Mouse (Mus musculus) MEL (cell line): ENCODE measurements around the gene Itpr2. TPM values are rescaled to one million over a fixed set of nuclear protein-coding genes. Genes with fewer than 3 reads are reported as not detected.

Experiments used
- DNase-seq: peaks from one replicate; pipeline ENCODE4 v3.0.0; 2011; ENCODE audit warnings: low read depth, low spot score
- H3K27ac ChIP-seq: 2 replicates; pipeline ENCODE4 v1.5.1; 2012; ENCODE audit warnings: low read depth, mild to moderate bottlenecking, control low read depth, low read length, moderate library complexity; ENCODE audit not compliant: control insufficient read depth
- H3K27me3 ChIP-seq, 2 experiments: fragments of 150-350 bp in 1 of 2; sonication (generic) in 1 of 2; 2 replicates each; pipeline ENCODE4 v1.6.1; 2012; ENCODE audit warnings: low read length in 2 of 2, mild to moderate bottlenecking in 2 of 2, improper control_type of control experiment in 1 of 2, moderate library complexity in 1 of 2; ENCODE audit not compliant: insufficient read depth in 2 of 2, control insufficient read depth in 1 of 2
- H3K36me3 ChIP-seq, 2 experiments: 2 replicates each; pipeline ENCODE4 v1.6.1; 2012 to 2014; ENCODE audit warnings: low read length in 2 of 2, improper control_type of control experiment in 1 of 2, inconsistent platforms in 1 of 2, mild to moderate bottlenecking in 1 of 2; ENCODE audit not compliant: insufficient read depth in 2 of 2, control insufficient read depth in 1 of 2
- H3K4me1 ChIP-seq, 2 experiments: fragments of 150-350 bp in 1 of 2; sonication (generic) in 1 of 2; 2 replicates each; pipeline ENCODE4 v1.6.1; 2012; ENCODE audit warnings: low read length in 2 of 2, improper control_type of control experiment in 1 of 2, mild to moderate bottlenecking in 1 of 2; ENCODE audit not compliant: insufficient read depth in 2 of 2, control insufficient read depth in 1 of 2
- H3K4me3 ChIP-seq, 2 experiments: fragments of 150-350 bp in 1 of 2; sonication (generic) in 1 of 2; 2 replicates each; pipeline ENCODE4 v1.5.1; 2012; ENCODE audit warnings: low read depth in 2 of 2, low read length in 2 of 2, mild to moderate bottlenecking in 2 of 2, moderate library complexity in 2 of 2, control low read depth in 1 of 2, improper control_type of control experiment in 1 of 2; ENCODE audit not compliant: control insufficient read depth in 1 of 2, insufficient read depth in 1 of 2
- H3K79me2 ChIP-seq: 2 replicates; pipeline ENCODE4 v1.6.1; 2012; ENCODE audit warnings: mild to moderate bottlenecking, low read length, moderate library complexity; ENCODE audit not compliant: control insufficient read depth, poor library complexity, insufficient read depth
- H3K9ac ChIP-seq: 2 replicates; pipeline ENCODE4 v1.6.1; 2012; ENCODE audit warnings: low read depth, mild to moderate bottlenecking, control low read depth, low read length, moderate library complexity; ENCODE audit not compliant: control insufficient read depth, poor library complexity, severe bottlenecking
- H3K9me3 ChIP-seq: fragments of 150-350 bp; sonication (generic); replicated peaks from 2 replicates; pipeline ENCODE4 v1.6.1; 2012; ENCODE audit warnings: mild to moderate bottlenecking, low read length, improper control_type of control experiment, moderate library complexity; ENCODE audit not compliant: insufficient read depth
- BHLHE40 ChIP-seq: IDR thresholded peaks from 2 replicates; pipeline ENCODE4 v1.6.1; 2012; ENCODE audit warnings: low read depth, mild to moderate bottlenecking, inconsistent platforms, low read length, improper control_type of control experiment, borderline replicate concordance
- CHD1 ChIP-seq: IDR thresholded peaks from 2 replicates; pipeline ENCODE4 v1.6.1; 2012; ENCODE audit warnings: low read depth, mild to moderate bottlenecking, inconsistent platforms, low read length, improper control_type of control experiment
- CTCF ChIP-seq, 3 experiments: IDR thresholded peaks in 2 of 3; conservative IDR thresholded peaks in 1 of 3; 2 replicates each; pipeline ENCODE4 v1.5.1; 2011 to 2012; ENCODE audit warnings: low read length in 3 of 3, low read depth in 2 of 3, mild to moderate bottlenecking in 2 of 3, improper control_type of control experiment in 1 of 3, inconsistent platforms in 1 of 3, mixed read lengths in 1 of 3, moderate library complexity in 1 of 3; ENCODE audit not compliant: control insufficient read depth in 1 of 3, insufficient read depth in 1 of 3, poor library complexity in 1 of 3, severe bottlenecking in 1 of 3
- ETS1 ChIP-seq: IDR thresholded peaks from 2 replicates; pipeline ENCODE4 v1.6.1; 2012; ENCODE audit warnings: low read depth, mild to moderate bottlenecking, inconsistent platforms, low read length, improper control_type of control experiment, moderate library complexity
- GABPA ChIP-seq: IDR thresholded peaks from 2 replicates; pipeline ENCODE4 v1.6.1; 2012; ENCODE audit warnings: low read depth, mild to moderate bottlenecking, inconsistent platforms, low read length, improper control_type of control experiment, moderate library complexity
- HCFC1 ChIP-seq: IDR thresholded peaks from 2 replicates; pipeline ENCODE4 v1.6.1; 2012; ENCODE audit warnings: low read depth, mild to moderate bottlenecking, inconsistent platforms, low read length, improper control_type of control experiment, moderate library complexity
- JUND ChIP-seq: IDR thresholded peaks from 2 replicates; pipeline ENCODE4 v1.6.1; 2011; ENCODE audit warnings: low read depth, mild to moderate bottlenecking, improper control_type of control experiment, low read length
- KAT2A ChIP-seq: conservative IDR thresholded peaks from 2 replicates; pipeline ENCODE4 v1.6.1; 2012; ENCODE audit warnings: low read depth, low read length, improper control_type of control experiment, inconsistent platforms
- MAFK ChIP-seq: IDR thresholded peaks from 2 replicates; pipeline ENCODE4 v1.6.1; 2011; ENCODE audit warnings: low read depth, mild to moderate bottlenecking, low read length, improper control_type of control experiment, borderline replicate concordance
- MAX ChIP-seq: IDR thresholded peaks from 2 replicates; pipeline ENCODE4 v1.6.1; 2011; ENCODE audit warnings: low read length, improper control_type of control experiment
- MAZ ChIP-seq: IDR thresholded peaks from 2 replicates; pipeline ENCODE4 v1.6.1; 2012; ENCODE audit warnings: low read depth, mild to moderate bottlenecking, inconsistent platforms, low read length, improper control_type of control experiment
- MYB ChIP-seq: IDR thresholded peaks from 2 replicates; pipeline ENCODE4 v1.6.1; 2011; ENCODE audit warnings: mild to moderate bottlenecking, low read depth, low read length, improper control_type of control experiment
- MYC ChIP-seq: IDR thresholded peaks from 2 replicates; pipeline ENCODE4 v1.6.1; 2011; ENCODE audit warnings: low read depth, mild to moderate bottlenecking, low read length, improper control_type of control experiment, moderate library complexity
- NELFE ChIP-seq: IDR thresholded peaks from 2 replicates; pipeline ENCODE4 v1.6.1; 2011; ENCODE audit warnings: low read depth, low read length, improper control_type of control experiment
- POLR2A ChIP-seq, 2 experiments: IDR thresholded peaks; 2 replicates each; pipeline ENCODE4 v1.6.1; 2011 to 2012; ENCODE audit warnings: low read length in 2 of 2, mild to moderate bottlenecking in 2 of 2, control low read depth in 1 of 2, improper control_type of control experiment in 1 of 2, low read depth in 1 of 2, moderate library complexity in 1 of 2; ENCODE audit not compliant: control insufficient read depth in 1 of 2, insufficient read depth in 1 of 2, poor library complexity in 1 of 2
- POLR2AphosphoS2 ChIP-seq: IDR thresholded peaks from 2 replicates; pipeline ENCODE4 v1.6.1; 2011; ENCODE audit warnings: low read length, improper control_type of control experiment
- POLR2AphosphoS5 ChIP-seq: IDR thresholded peaks from 2 replicates; pipeline ENCODE4 v1.6.1; 2012; ENCODE audit warnings: low read depth, borderline replicate concordance, mild to moderate bottlenecking, inconsistent platforms, low read length, moderate library complexity, mixed read lengths
- SMC3 ChIP-seq: IDR thresholded peaks from 2 replicates; pipeline ENCODE4 v1.6.1; 2011; ENCODE audit warnings: low read depth, low read length, improper control_type of control experiment
- USF1 ChIP-seq: IDR thresholded peaks from 2 replicates; pipeline ENCODE4 v1.6.1; 2014; ENCODE audit warnings: low read depth, mild to moderate bottlenecking, inconsistent platforms, low read length, improper control_type of control experiment, moderate library complexity
- USF2 ChIP-seq, 2 experiments: IDR thresholded peaks; 2 replicates each; pipeline ENCODE4 v1.6.1; 2011 to 2012; ENCODE audit warnings: improper control_type of control experiment in 2 of 2, low read length in 2 of 2, borderline replicate concordance in 1 of 2, inconsistent platforms in 1 of 2, low read depth in 1 of 2, mild to moderate bottlenecking in 1 of 2; ENCODE audit not compliant: insufficient read depth in 1 of 2
- ZC3H11A ChIP-seq: IDR thresholded peaks from 2 replicates; pipeline ENCODE4 v1.6.1; 2012; ENCODE audit warnings: low read depth, mild to moderate bottlenecking, inconsistent platforms, low read length, improper control_type of control experiment
- ZKSCAN1 ChIP-seq: IDR thresholded peaks from 2 replicates; pipeline ENCODE4 v1.6.1; 2012; ENCODE audit warnings: low read depth, mild to moderate bottlenecking, inconsistent platforms, low read length, improper control_type of control experiment, moderate library complexity
- ZNF384 ChIP-seq: IDR thresholded peaks from 2 replicates; pipeline ENCODE4 v1.6.1; 2012; ENCODE audit warnings: low read depth, mild to moderate bottlenecking, inconsistent platforms, low read length, improper control_type of control experiment
- polyA plus RNA-seq, 2 experiments: library from polyadenylated mRNA; stranded (reverse) in 1 of 2; unstranded in 1 of 2; fragments of >175 nt in 1 of 2; fragments of >200 nt in 1 of 2; gene quantifications; 2 replicates each; pipeline versions ENCODE4 v1.2.1 to v1.2.4; 2012; ENCODE audit warnings: low replicate concordance in 2 of 2, low read depth in 1 of 2; ENCODE audit not compliant: insufficient read length in 2 of 2, insufficient read depth in 1 of 2, missing spikeins in 1 of 2
- total RNA-seq: library from RNA; depleted of rRNA; stranded (reverse); fragments of 300-350 nt; gene quantifications from 2 replicates; pipeline ENCODE4 v1.2.3, GENCODE M21; 2012

Itpr2 gene
- total and polyA plus RNA-seq, 3 experiments = 1.5 to 3.0 TPM; not detected in 1

GRCm38 (mm10) chr6:146156536-146156935 is 345.5 kb downstream of the Itpr2 start:
- H3K36me3 ChIP-seq = peaks cover 0 to 2% of the 10 kb centered on the region in 2 experiments; a peak in 1 of 4 replicates
- no peaks in the 10 kb centered on the region for H3K9me3 ChIP-seq
- TF ChIP-seq SMC3 (no peak), CHD1 (no peak), ZKSCAN1 (no peak), CTCF (IDR thresholded peaks at IDR 0.05 in 2 of 3, conservative IDR thresholded peaks at IDR 0.05 in 1 of 3; ENCODE audit: control insufficient read depth in 1 of 3, insufficient read depth in 1 of 3, low read depth in 2 of 3, low read length in 3 of 3, poor library complexity in 1 of 3, severe bottlenecking in 1 of 3) (no peak), HCFC1 (no peak), POLR2AphosphoS5 (no peak), ZNF384 (no peak), MAZ (no peak), KAT2A (no peak), MAX (no peak), ZC3H11A (no peak), POLR2A (IDR thresholded peaks at IDR 0.05; ENCODE audit: control insufficient read depth in 1 of 2, insufficient read depth in 1 of 2, low read depth in 1 of 2, low read length in 2 of 2, poor library complexity in 1 of 2) (no peak), BHLHE40 (no peak)
- no peaks in the 10 kb centered on the region for H3K4me1 ChIP-seq
- H3K9ac ChIP-seq = no peak overlapping the region
- H3K79me2 ChIP-seq = no peaks in the 10 kb centered on the region
- DNase-seq = no peak
- H3K27me3 ChIP-seq = no peaks in the 10 kb centered on the region
- no peak overlapping the region for H3K27ac ChIP-seq
- H3K4me3 ChIP-seq = no peak overlapping the region

- Histone ChIP-seq H3K9ac (no peak overlapping the region), H3K4me1 (no peaks in the 10 kb centered on the region), H3K36me3 (peaks cover 0 to 2% of the 10 kb centered on the region in 2 experiments; a peak in 1 of 4 replicates), H3K4me3 (no peak overlapping the region), H3K9me3 (no peaks in the 10 kb centered on the region), H3K27ac (no peak overlapping the region), H3K79me2 (no peaks in the 10 kb centered on the region), H3K27me3 (no peaks in the 10 kb centered on the region)
- TF ChIP-seq MYB (no peak), USF2 (IDR thresholded peaks at IDR 0.05; ENCODE audit: borderline replicate concordance in 1 of 2, insufficient read depth in 1 of 2, low read depth in 1 of 2, low read length in 2 of 2) (no peak), SMC3 (no peak), POLR2AphosphoS2 (no peak), KAT2A (no peak), MAFK (no peak), ETS1 (no peak), ZNF384 (no peak), MYC (no peak), GABPA (no peak), HCFC1 (no peak), CTCF (IDR thresholded peaks at IDR 0.05 in 2 of 3, conservative IDR thresholded peaks at IDR 0.05 in 1 of 3; ENCODE audit: control insufficient read depth in 1 of 3, insufficient read depth in 1 of 3, low read depth in 2 of 3, low read length in 3 of 3, poor library complexity in 1 of 3, severe bottlenecking in 1 of 3) (no peak), ZC3H11A (no peak), USF1 (no peak), JUND (no peak), NELFE (no peak)
- no peak for DNase-seq
Measured at GRCm38 (mm10) chr6:146155156-146155734, 346.8 kb downstream of the Itpr2 start.
